Comparison of ENCODE assay signal across 9 mouse cellular contexts in the genomic region with DNA sequence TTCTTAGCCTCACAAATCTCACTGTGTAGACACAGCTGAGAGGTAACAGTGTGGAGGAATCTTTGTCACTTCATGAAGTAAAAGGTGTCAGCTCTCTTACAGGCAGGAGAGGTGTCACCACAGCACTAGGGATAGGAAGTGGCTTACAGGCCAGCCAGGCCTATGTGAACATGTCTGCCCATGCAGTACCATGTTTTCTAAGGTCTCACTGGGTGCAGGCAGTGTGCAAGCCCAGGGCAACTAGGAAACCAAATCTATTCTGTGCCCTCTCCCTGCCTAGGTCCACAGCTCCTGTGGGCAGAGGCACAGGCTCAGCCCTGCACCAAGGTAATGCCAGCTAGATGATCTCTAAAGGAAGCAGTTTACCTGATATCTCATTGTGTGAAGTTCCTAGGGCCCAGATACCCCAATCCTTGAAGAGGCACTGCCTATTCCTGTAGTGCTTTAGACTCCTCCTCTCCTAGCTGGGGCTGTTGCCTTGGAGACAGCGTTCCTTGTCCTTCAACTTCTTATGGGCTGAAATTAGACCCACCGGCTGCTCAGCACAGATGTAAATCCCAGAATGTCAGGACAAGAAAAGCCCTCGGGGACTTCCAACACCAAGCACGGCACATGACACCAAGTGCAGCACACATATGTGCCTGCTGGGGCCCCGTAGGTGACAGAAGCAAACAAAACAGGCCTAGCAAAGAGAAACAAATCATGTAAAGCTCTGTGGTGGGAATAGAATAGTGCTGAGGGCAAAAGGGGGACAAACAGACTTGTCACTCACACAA. TPM values are rescaled to one million over a fixed set of nuclear protein-coding genes. Genes with fewer than 3 reads are reported as not detected.
A peak's percentile ranks its signal among the peaks of the same experiment; 100 is the strongest.
DNase-seq lines count a peak whose midpoint lies in the region; ATAC-seq lines count a peak whose summit lies in the region.
"Had no signal": no experiment of that assay in that cellular context is flagged by ENCODE, and none has a peak within 500 bp of the region (broad histone marks: within the 10 kb centered on the region; RNA-seq: fewer than 3 reads in every experiment).

No protein-coding gene starts in this region.

- H3K9ac ChIP-seq in kidney, embryonic 15.5 days, result no peak overlapping the region
- H3K9ac ChIP-seq: hindbrain, embryonic 15.5 days had no signal

- H3K27me3 ChIP-seq in kidney, embryonic 15.5 days, result no peaks in the 10 kb centered on the region
- H3K27me3 ChIP-seq: hindbrain, embryonic 15.5 days had no signal

- no peaks in the 10 kb centered on the region for H3K36me3 ChIP-seq in kidney, embryonic 15.5 days
- H3K36me3 ChIP-seq: hindbrain, embryonic 15.5 days had no signal

- H3K9me3 ChIP-seq in kidney, embryonic 15.5 days (replicated peaks), result no peaks in the 10 kb centered on the region
- H3K9me3 ChIP-seq: hindbrain, embryonic 15.5 days had no signal

- ATAC-seq in kidney, embryonic 15.5 days (replicated peaks; ENCODE audit: low FRiP score), result peak; percentile 58

- DNase-seq in kidney, postnatal 36 days, result no peak
- peak; percentile 57 for DNase-seq in forelimb bud, embryonic 11.5 days (ENCODE audit: low read depth, low spot score)
- DNase-seq in left cerebral cortex, postnatal 10 days (ENCODE audit: extremely low spot score in 1 of 2, low spot score in 2 of 2), result peak; percentile 45 to 65
- peak; percentile 79 to 90 for DNase-seq in right cerebral cortex, postnatal 10 days (ENCODE audit: low spot score in 2 of 2)
- DNase-seq in MN1 (ENCODE audit: low spot score), result no peak
- DNase-seq in ovary, postnatal 14 days (ENCODE audit: low spot score), result no peak
- DNase-seq in cerebellum, adult 18-20 months, result no peak

- H3K4me3 ChIP-seq in kidney, embryonic 15.5 days (replicated peaks), result no peak overlapping the region
- H3K4me3 ChIP-seq: hindbrain, embryonic 15.5 days had no signal

- intact Hi-C loops in left cerebral cortex, postnatal 10 days (cut with DNase I), result no loop called here

- H3K4me2 ChIP-seq in kidney, embryonic 15.5 days, result no peak overlapping the region
- H3K4me2 ChIP-seq: hindbrain, embryonic 15.5 days had no signal

- H3K27ac ChIP-seq in kidney, embryonic 15.5 days, result no peak overlapping the region
- H3K27ac ChIP-seq: hindbrain, embryonic 15.5 days had no signal

- WGBS in kidney, embryonic 15.5 days, result 10% methylated on average over 5 of the region's 5 CpGs

- H3K4me1 ChIP-seq in kidney, embryonic 15.5 days, result peaks cover 10% of the 10 kb centered on the region

RNA-seq across cellular contexts. Expression of gene Chchd6, which starts 10.6 kb away (rescaled TPM):
- polyA plus RNA-seq in kidney, embryonic 15.5 days (2015; fragmentation: Nextera tagmentation; extraction: Ambion mirVana), result 62.2 and 63.8 TPM in 2 replicates
- total RNA-seq in left cerebral cortex, postnatal 10 days (2021), result 10 to 100 TPM; 82.4 to 85.6 TPM

RNA-seq across cellular contexts. Expression of gene Txnrd3, which starts 59.0 kb away (rescaled TPM):
- polyA plus RNA-seq in kidney, embryonic 15.5 days (2015; fragmentation: Nextera tagmentation; extraction: Ambion mirVana), result 17.4 and 17.7 TPM in 2 replicates
- total RNA-seq in left cerebral cortex, postnatal 10 days (2021), result 10 to 100 TPM in 1 of 2 experiments, 1 to 10 TPM in 1; 10.0 to 10.6 TPM

Comparison
In these comparisons a context has a peak if more than half of its experiments do, and no peak if none do; other contexts are left out.
1. DNase-seq: peak in forelimb bud, embryonic 11.5 days (single experiment), left cerebral cortex, postnatal 10 days (2 of 2) and right cerebral cortex, postnatal 10 days (2 of 2); none in kidney, postnatal 36 days (0 of 2), MN1 (single experiment), ovary, postnatal 14 days (single experiment) and cerebellum, adult 18-20 months (0 of 2).